Mouse (Mus musculus): ENCODE measurements around the gene Haus6. TPM values are rescaled to one million over a fixed set of nuclear protein-coding genes. Genes with fewer than 3 reads are reported as not detected.
"Not testable (repeated sequence)": the region's sequence is repeated elsewhere in the genome, so short reads cannot be mapped to it uniquely, and the experiment has no call there.

Haus6 gene
- 6.5 and 7.5 TPM in 2 replicates for polyA plus RNA-seq (2015; fragmentation: Nextera tagmentation; extraction: Ambion mirVana)

- H3K4me2 ChIP-seq: peak within 1 kb of the TSS; percentile 97
- H3K27me3 ChIP-seq: no peaks in the 10 kb centered on the region
- no peaks in the 10 kb centered on the region for H3K9me3 ChIP-seq
- peak within 1 kb of the TSS; percentile 71 for H3K27ac ChIP-seq (replicated peaks)
- H3K9ac ChIP-seq: peak within 1 kb of the TSS; percentile 59
- under 1% methylated on average over 59 of the region's 59 CpGs for WGBS
- peak; percentile 100 for ATAC-seq (ENCODE audit: low FRiP score, low read depth)
- H3K4me3 ChIP-seq: peak within 1 kb of the TSS; percentile 61
- no peaks in the 10 kb centered on the region for H3K36me3 ChIP-seq
- peaks cover 25% of the 10 kb centered on the region for H3K4me1 ChIP-seq (replicated peaks)
These were observed at the start of gene Haus6 for GRCm38 (mm10) chr4:86611524-86612288. Gene Haus6, minus strand, starts transcription at chr4:86612055.

DNA sequence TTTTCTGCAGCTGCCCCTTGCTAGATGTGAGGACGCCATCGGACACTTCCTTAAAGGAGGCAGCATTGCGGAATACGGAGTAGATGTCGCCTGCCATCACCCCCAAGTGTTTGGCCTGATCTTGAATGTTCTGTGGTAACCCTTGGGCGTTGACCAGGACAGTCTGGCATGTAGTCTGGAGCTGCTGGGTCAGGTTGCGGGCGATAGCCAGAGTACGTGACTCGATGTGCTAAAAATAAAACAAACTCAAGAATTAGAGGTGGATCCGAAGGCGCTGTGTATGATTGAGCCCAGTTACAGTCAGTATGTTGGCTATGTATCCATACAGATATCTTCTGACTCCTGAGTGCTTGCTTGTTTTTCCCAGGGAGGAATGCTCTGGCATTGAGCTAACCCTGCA lies 45.3 kb upstream of the Haus6 start:
- Histone ChIP-seq H3K27ac (replicated peaks) (no peak overlapping the region), H3K4me3 (no peak overlapping the region), H3K9me3 (no peaks in the 10 kb centered on the region), H3K9ac (no peak overlapping the region), H3K27me3 (no peaks in the 10 kb centered on the region), H3K4me1 (replicated peaks) (no peaks in the 10 kb centered on the region), H3K36me3 (peaks cover 32% of the 10 kb centered on the region), H3K4me2 (no peak overlapping the region)
- WGBS: 98% methylated on average over 12 of the region's 12 CpGs
- ATAC-seq (ENCODE audit: low FRiP score, low read depth): no peak

GRCm38 (mm10) chr4:86656410-86656809 lies 44.6 kb upstream of the Haus6 start:
- not testable (repeated sequence) for H3K27me3 ChIP-seq; H3K4me1 ChIP-seq (replicated peaks); H3K27ac ChIP-seq (replicated peaks); ATAC-seq (ENCODE audit: low FRiP score, low read depth); H3K4me3 ChIP-seq; H3K9ac ChIP-seq; H3K9me3 ChIP-seq; H3K4me2 ChIP-seq
- WGBS: 91% methylated on average over 8 of the region's 8 CpGs
- H3K36me3 ChIP-seq: peaks cover 32% of the 10 kb centered on the region

DNA sequence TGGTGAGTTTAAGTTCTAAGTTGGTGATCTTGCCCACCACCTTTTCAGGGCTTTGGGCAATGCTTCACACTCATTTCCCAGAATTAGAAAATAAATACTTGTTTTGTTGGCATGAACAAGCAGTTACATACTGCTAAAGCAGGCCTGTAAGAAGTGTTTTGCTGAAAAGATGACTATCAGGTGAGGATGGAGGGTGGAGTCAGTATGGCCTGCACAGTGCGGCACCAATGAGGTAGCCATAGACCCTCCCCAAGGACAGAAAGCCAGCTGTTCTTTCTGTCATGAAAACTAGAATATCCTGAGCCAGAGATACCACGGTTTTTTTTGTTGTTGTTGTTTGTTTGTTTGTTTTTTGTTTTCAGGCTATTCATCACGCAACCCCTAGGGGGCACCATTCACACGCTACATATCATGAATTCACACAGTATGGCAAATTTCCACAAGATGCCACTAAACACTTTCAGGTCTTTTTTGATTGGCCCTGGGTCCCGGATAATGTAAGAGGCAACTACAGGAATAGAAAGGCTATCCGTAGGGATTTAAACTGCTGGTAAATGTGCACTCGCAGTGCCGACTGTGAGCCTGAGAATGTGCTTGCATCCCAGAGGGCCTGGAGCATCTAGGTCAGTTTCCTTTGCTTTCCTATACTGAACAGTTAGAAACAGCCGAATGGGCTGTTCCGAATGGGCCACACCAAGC lies 40.0 kb upstream of the Haus6 start:
- ATAC-seq (ENCODE audit: low FRiP score, low read depth): no peak
- Histone ChIP-seq H3K4me2 (no peak overlapping the region), H3K36me3 (no peaks in the 10 kb centered on the region)

DNA sequence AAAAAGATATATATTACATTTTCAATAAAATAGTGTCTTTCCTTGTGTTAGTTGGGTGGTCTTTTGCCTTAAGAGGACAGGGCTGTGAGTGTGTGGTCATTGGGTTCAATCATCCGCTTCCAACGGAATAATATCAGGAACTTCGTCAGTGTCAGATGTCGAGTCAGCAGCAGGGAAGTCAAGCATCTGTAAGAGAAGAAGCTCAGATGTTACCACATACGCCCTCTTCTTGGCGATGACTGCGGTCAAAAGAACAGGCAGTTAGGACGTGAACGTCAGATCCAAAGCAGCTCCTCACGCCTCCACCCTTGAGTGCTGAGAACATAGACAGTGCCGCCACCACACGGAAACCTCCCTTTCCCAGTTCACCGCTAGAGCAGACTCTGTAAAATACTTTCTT lies 36.5 kb upstream of the Haus6 start:
- WGBS: 93% methylated on average over 10 of the region's 13 CpGs
- H3K4me2 ChIP-seq; ATAC-seq (ENCODE audit: low FRiP score, low read depth): not testable (repeated sequence)

More for the DNA sequence above, 40.0 kb upstream of the Haus6 start:
- no peaks in the 10 kb centered on the region for H3K9me3 ChIP-seq
- H3K27me3 ChIP-seq: no peaks in the 10 kb centered on the region
- H3K27ac ChIP-seq (replicated peaks): no peak overlapping the region
- 71% methylated on average over 10 of the region's 10 CpGs for WGBS
- no peaks in the 10 kb centered on the region for H3K4me1 ChIP-seq (replicated peaks)
- H3K9ac ChIP-seq: no peak overlapping the region
- H3K4me3 ChIP-seq: no peak overlapping the region

DNA sequence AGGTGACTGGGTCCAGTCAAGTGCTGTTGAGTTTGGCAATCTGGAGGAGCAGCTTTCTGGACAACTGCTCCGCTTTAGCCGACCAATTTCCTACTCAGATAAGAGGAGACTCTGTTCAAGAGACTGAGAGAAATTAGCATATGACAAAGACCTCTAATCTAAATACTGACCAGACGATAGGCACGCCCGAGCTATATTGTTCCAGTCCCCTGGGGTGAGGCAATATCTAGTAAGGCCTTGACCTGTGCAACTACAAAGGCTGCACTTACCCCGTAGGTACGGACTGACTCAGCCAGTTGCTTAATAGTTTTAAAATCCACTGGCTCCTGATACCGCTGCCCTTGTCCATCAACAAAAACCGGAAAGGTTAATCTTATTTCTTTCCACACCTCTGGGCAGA lies 25.7 kb upstream of the Haus6 start:
- H3K9ac ChIP-seq; H3K27me3 ChIP-seq; H3K9me3 ChIP-seq; H3K27ac ChIP-seq (replicated peaks); H3K4me1 ChIP-seq (replicated peaks); ATAC-seq (ENCODE audit: low FRiP score, low read depth); H3K4me2 ChIP-seq; H3K4me3 ChIP-seq; H3K36me3 ChIP-seq: not testable (repeated sequence)
- WGBS: 89% methylated on average over 9 of the region's 9 CpGs

More for the DNA sequence above, 36.5 kb upstream of the Haus6 start:
- not testable (repeated sequence) for H3K27ac ChIP-seq (replicated peaks); H3K4me1 ChIP-seq (replicated peaks); H3K27me3 ChIP-seq; H3K9ac ChIP-seq; H3K4me3 ChIP-seq; H3K36me3 ChIP-seq; H3K9me3 ChIP-seq

DNA sequence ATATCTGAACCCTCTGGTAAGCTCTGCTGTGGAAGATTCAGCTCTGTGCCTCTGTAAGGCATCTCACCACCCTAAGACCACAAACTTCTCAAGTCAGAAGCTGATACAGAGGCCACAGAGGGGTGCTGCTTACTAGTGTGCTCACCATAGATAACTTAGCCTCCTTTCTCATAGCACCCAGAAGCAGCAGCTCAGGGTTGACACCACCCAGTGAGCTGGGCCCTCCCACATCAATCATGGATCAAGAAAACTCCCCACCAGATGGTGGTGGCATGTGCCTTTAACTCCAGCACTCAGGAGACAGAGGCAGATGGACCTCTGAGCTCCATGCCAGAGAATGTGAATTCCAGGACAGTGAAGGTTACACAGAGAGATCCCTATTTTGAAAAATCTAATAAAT lies 23.0 kb upstream of the Haus6 start:
- not testable (repeated sequence) for H3K36me3 ChIP-seq; H3K4me3 ChIP-seq; H3K9ac ChIP-seq; H3K27me3 ChIP-seq; H3K9me3 ChIP-seq; H3K27ac ChIP-seq (replicated peaks); H3K4me2 ChIP-seq; H3K4me1 ChIP-seq (replicated peaks); ATAC-seq (ENCODE audit: low FRiP score, low read depth)

- not testable (repeated sequence) for H3K36me3 ChIP-seq; H3K4me3 ChIP-seq; H3K4me2 ChIP-seq; H3K9ac ChIP-seq; H3K27me3 ChIP-seq; ATAC-seq (ENCODE audit: low FRiP score, low read depth); H3K27ac ChIP-seq (replicated peaks); H3K9me3 ChIP-seq; H3K4me1 ChIP-seq (replicated peaks)
These were observed 22.5 kb upstream of the Haus6 start for GRCm38 (mm10) chr4:86634312-86634711.

- not testable (repeated sequence) for H3K36me3 ChIP-seq; H3K9ac ChIP-seq; H3K9me3 ChIP-seq; H3K4me1 ChIP-seq (replicated peaks); H3K4me3 ChIP-seq; ATAC-seq (ENCODE audit: low FRiP score, low read depth); H3K27ac ChIP-seq (replicated peaks); H3K27me3 ChIP-seq; H3K4me2 ChIP-seq
- WGBS: 75% methylated on average over 4 of the region's 5 CpGs
These were observed 20.7 kb upstream of the Haus6 start for GRCm38 (mm10) chr4:86632556-86632955.

DNA sequence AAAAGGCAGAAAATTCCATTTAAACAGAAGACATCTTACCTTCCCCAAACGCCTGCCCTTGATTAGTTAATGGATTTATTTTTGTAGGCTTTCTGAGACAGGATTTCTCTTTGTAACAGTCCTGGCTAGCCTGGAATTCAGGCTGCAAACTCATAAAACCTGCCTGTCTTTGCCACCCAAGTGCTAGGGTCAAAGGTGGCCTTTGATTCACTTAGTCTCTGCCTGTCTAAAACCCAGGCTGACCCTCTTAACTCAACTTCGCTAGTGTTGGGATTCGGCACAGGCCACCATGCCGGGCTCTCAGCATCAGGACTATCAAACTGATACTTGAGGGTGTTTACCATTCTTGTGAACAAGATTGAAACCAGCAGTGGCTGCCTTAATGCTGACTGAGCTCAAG lies 20.0 kb upstream of the Haus6 start:
- Histone ChIP-seq H3K27ac (replicated peaks) (no peak overlapping the region), H3K36me3 (no peaks in the 10 kb centered on the region), H3K9ac (no peak overlapping the region), H3K4me1 (replicated peaks) (no peaks in the 10 kb centered on the region), H3K4me2 (no peak overlapping the region), H3K9me3 (no peaks in the 10 kb centered on the region), H3K4me3 (no peak overlapping the region), H3K27me3 (no peaks in the 10 kb centered on the region)
- no peak for ATAC-seq (ENCODE audit: low FRiP score, low read depth)
- 87% methylated on average over 4 of the region's 4 CpGs for WGBS

DNA sequence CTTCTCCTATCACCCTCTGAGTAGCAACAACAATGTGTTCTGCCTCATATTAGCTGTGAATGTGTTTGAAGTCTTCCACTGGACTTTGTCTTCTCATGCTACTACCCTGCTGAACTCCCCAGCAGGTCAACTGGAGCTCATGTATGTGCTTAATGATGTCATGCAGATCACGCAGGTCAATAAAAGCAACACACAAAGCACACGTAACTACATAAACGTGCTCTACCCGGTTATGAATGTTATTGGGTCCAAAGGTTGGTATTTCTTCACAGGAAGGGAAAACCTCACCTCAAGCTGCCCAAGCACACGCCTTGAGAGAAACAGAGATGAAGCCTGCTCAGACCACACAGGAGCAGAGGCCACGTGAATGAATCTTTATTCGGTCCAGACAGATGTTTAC lies 14.6 kb upstream of the Haus6 start:
- not testable (repeated sequence) for H3K4me2 ChIP-seq; H3K27ac ChIP-seq (replicated peaks); ATAC-seq (ENCODE audit: low FRiP score, low read depth); H3K9ac ChIP-seq; H3K27me3 ChIP-seq; H3K4me3 ChIP-seq; H3K9me3 ChIP-seq; H3K4me1 ChIP-seq (replicated peaks); H3K36me3 ChIP-seq
- 93% methylated on average over 7 of the region's 7 CpGs for WGBS

DNA sequence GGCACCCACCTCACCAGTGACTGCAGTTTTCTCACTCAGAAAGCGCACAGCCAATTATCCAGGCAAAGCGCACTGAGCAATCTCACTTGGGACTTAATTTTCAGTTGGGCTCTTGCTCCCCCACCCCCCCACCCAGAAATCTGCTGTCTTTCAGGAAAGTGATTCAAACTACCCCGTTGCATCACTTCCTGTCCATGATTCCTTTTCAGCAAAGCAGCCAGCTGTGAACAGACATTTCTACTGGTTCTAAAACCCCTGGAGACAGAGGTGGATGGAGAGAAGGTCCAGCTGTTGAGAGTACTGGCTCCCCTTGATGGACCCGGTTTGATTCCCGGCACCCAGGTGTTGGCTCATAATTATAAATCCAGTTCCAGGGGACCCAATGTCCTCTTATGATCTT lies 13.6 kb upstream of the Haus6 start:
- WGBS: 88% methylated on average over 5 of the region's 5 CpGs
- no peak overlapping the region for H3K4me2 ChIP-seq
- H3K36me3 ChIP-seq: no peaks in the 10 kb centered on the region
- no peak overlapping the region for H3K4me3 ChIP-seq
- no peak for ATAC-seq (ENCODE audit: low FRiP score, low read depth)
- no peaks in the 10 kb centered on the region for H3K4me1 ChIP-seq (replicated peaks)
- H3K9me3 ChIP-seq: no peaks in the 10 kb centered on the region
- H3K27me3 ChIP-seq: no peaks in the 10 kb centered on the region
- H3K9ac ChIP-seq: no peak overlapping the region
- no peak overlapping the region for H3K27ac ChIP-seq (replicated peaks)

Measured in hindbrain, embryonic 15.5 days (tissue).